Mouse (Mus musculus): ENCODE data around the gene Pnrc2.

- TF ChIP-seq CTCF (IDR thresholded peaks at IDR 0.05; ENCODE audit: insufficient read depth, low read length) (no peak), POLR2A (IDR thresholded peaks at IDR 0.05; ENCODE audit: borderline replicate concordance, extremely low read depth, low read depth, low read length) (no peak)
Measured at GRCm38 (mm10) chr4:135879021-135879420, 5.4 kb upstream of the Pnrc2 start.

Measured in lung, adult 2 months (tissue).